Mouse (Mus musculus): ENCODE data around the gene Cfl1. TPM values are rescaled to one million over a fixed set of nuclear protein-coding genes. Genes with fewer than 3 reads are reported as not detected.

Gene Cfl1
- polyA plus RNA-seq, 1 experiment from 2014 or later = 3,233 TPM

DNA sequence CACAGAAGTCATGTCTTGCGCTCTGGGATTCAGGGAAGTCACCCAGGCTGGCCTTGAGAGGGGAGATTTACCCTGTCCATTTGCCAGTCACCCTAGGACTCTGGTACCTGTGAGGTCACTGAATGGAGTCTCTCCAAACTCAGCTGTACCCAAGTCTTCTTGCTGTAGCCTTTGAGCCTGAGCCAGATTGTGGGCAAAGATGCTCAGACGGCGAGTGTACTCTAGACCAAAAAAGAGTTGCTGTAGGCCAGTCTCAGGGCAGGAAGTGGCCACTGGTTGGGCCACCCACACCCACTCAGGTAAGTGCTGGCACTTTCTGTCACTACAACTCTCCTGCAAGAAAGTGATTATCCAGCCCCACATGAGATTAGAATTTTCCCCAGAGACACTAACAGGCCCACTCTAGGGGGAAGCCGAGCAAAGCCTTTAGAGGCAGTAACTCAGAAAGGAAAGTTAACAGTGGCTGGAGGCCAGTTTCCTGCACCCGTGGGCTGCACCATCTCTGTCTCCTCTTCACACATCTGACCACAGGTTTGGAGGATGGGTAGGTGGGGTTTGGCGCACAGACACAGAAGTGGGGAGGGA is 23.2 kb upstream of the Cfl1 start:
- ATAC-seq (ENCODE audit: low FRiP score) = no peak
- H3K4me3 ChIP-seq (replicated peaks) = no peak overlapping the region
- H3K4me1 ChIP-seq = peaks cover 16% of the 10 kb centered on the region
- WGBS = 91% methylated on average over 6 of the region's 6 CpGs
- H3K9me3 ChIP-seq (replicated peaks) = no peaks in the 10 kb centered on the region
- no peak overlapping the region for H3K9ac ChIP-seq (replicated peaks)
- no peak overlapping the region for H3K27ac ChIP-seq (replicated peaks)
- H3K4me2 ChIP-seq = no peak overlapping the region
- peaks cover 46% of the 10 kb centered on the region for H3K36me3 ChIP-seq
- H3K27me3 ChIP-seq (replicated peaks) = no peaks in the 10 kb centered on the region

DNA sequence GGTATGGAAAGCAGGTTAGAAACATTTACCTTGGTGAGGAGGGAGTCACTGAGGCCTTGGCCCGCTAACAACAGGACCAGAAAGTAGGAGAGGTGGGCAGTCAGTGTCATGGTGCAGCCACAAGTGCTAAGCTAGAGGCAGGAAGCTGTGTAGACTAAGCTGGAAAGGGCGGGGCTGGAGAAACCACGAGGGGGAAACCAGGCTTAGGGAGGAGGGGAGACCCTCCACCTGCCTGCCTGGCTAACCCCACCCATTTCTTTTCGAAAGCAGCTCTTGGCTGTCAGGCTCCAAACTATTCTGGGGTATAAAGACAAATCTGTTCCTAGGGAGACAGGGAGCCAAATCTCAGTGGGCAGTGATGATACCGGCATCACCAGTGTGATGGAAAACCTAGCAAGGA is 21.9 kb upstream of the Cfl1 start, which contains the start of gene Ctsw:
Gene Ctsw (minus strand): TSS at position 134 of the 400 bp plus-strand sequence.
- 74% methylated on average over 5 of the region's 5 CpGs for WGBS
- H3K4me2 ChIP-seq = no peak within 1 kb of the TSS
- H3K4me1 ChIP-seq = peaks cover 17% of the 10 kb centered on the region
- no peak within 1 kb of the TSS for H3K4me3 ChIP-seq (replicated peaks)
- no peaks in the 10 kb centered on the region for H3K27me3 ChIP-seq (replicated peaks)
- peaks cover 34% of the 10 kb centered on the region for H3K36me3 ChIP-seq
- H3K9me3 ChIP-seq (replicated peaks) = no peaks in the 10 kb centered on the region
- H3K27ac ChIP-seq (replicated peaks) = no peak within 1 kb of the TSS
- H3K9ac ChIP-seq (replicated peaks) = no peak within 1 kb of the TSS
- no peak for ATAC-seq (ENCODE audit: low FRiP score)

- no peak for ATAC-seq (ENCODE audit: low FRiP score)
- H3K27me3 ChIP-seq (replicated peaks) = no peaks in the 10 kb centered on the region
- H3K4me1 ChIP-seq = peaks cover 30% of the 10 kb centered on the region
- peaks cover 8% of the 10 kb centered on the region for H3K36me3 ChIP-seq
- H3K9me3 ChIP-seq (replicated peaks) = no peaks in the 10 kb centered on the region
- H3K9ac ChIP-seq (replicated peaks) = no peak overlapping the region
- WGBS = 44% methylated on average over 5 of the region's 5 CpGs
- no peak overlapping the region for H3K4me2 ChIP-seq
- no peak overlapping the region for H3K27ac ChIP-seq (replicated peaks)
- H3K4me3 ChIP-seq (replicated peaks) = no peak overlapping the region
These were observed 18.4 kb upstream of the Cfl1 start for GRCm38 (mm10) chr19:5471846-5472245.

- Histone ChIP-seq H3K9me3 (replicated peaks) (no peaks in the 10 kb centered on the region), H3K36me3 (no peaks in the 10 kb centered on the region), H3K4me3 (replicated peaks) (0 out of 2 replicates have a peak overlapping the region, but pooled peaks have one; percentile 61), H3K9ac (replicated peaks) (no peak overlapping the region), H3K27me3 (replicated peaks) (no peaks in the 10 kb centered on the region), H3K27ac (replicated peaks) (no peak overlapping the region), H3K4me1 (peaks cover 34% of the 10 kb centered on the region), H3K4me2 (no peak overlapping the region)
- ATAC-seq (ENCODE audit: low FRiP score) = no peak
- WGBS = 76% methylated on average over 3 of the region's 3 CpGs
These were observed 17.4 kb upstream of the Cfl1 start for GRCm38 (mm10) chr19:5472857-5473256.

DNA sequence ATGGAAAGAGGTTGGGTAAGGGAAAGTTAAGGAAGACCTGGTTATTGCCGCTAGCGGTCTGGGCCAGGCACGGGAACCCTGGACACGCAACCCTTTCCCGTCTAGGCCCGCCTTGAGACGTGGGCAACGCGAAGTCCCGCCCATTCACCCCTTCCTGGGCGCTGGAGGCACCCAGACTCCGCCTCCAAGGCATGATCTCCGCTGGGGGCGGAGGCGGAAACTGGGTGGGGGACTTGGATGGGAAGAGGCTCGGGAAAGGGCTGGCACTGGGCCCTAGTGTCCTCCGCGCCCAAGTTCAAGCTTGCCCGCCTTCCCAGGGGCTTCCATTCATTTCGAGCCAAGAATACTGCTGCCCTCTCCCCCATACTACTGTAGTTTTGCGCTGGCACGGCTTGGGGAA is 16.5 kb upstream of the Cfl1 start, which contains the start of gene Efemp2:
Gene Efemp2 (plus strand): TSS at position 235 of the 400 bp plus-strand sequence.
- WGBS = 1% methylated on average over 22 of the region's 22 CpGs
- Histone ChIP-seq H3K27me3 (replicated peaks) (no peaks in the 10 kb centered on the region), H3K9ac (replicated peaks) (peak within 1 kb of the TSS; percentile 71), H3K4me3 (replicated peaks) (peak within 1 kb of the TSS; percentile 61), H3K9me3 (replicated peaks) (no peaks in the 10 kb centered on the region), H3K4me2 (peak within 1 kb of the TSS; percentile 97), H3K4me1 (peaks cover 34% of the 10 kb centered on the region), H3K36me3 (no peaks in the 10 kb centered on the region), H3K27ac (replicated peaks) (peak within 1 kb of the TSS; percentile 75)
- peak; percentile 53; the same call in 1 of the 2 replicates for ATAC-seq (ENCODE audit: low FRiP score)

GRCm38 (mm10) chr19:5474281-5475068 is 15.8 kb upstream of the Cfl1 start:
- WGBS = 1% methylated on average over 44 of the region's 68 CpGs
- Histone ChIP-seq H3K9ac (replicated peaks) (peak overlapping the region; percentile 71), H3K4me2 (peak overlapping the region; percentile 97), H3K4me1 (peaks cover 34% of the 10 kb centered on the region), H3K36me3 (peaks cover 6% of the 10 kb centered on the region), H3K27me3 (replicated peaks) (no peaks in the 10 kb centered on the region), H3K27ac (replicated peaks) (peak overlapping the region; percentile 75), H3K9me3 (replicated peaks) (no peaks in the 10 kb centered on the region), H3K4me3 (replicated peaks) (peak overlapping the region; percentile 61)
- peak; percentile 70 for ATAC-seq (ENCODE audit: low FRiP score)

- H3K9ac ChIP-seq (replicated peaks) = peak overlapping the region; percentile 71
- H3K4me1 ChIP-seq = peaks cover 34% of the 10 kb centered on the region
- peak overlapping the region; percentile 97 for H3K4me2 ChIP-seq
- H3K27me3 ChIP-seq (replicated peaks) = no peaks in the 10 kb centered on the region
- WGBS = 22% methylated on average over 13 of the region's 13 CpGs
- H3K9me3 ChIP-seq (replicated peaks) = no peaks in the 10 kb centered on the region
- H3K4me3 ChIP-seq (replicated peaks) = peak overlapping the region; percentile 61
- peak overlapping the region; percentile 75 for H3K27ac ChIP-seq (replicated peaks)
- ATAC-seq (ENCODE audit: low FRiP score) = peak; percentile 25; the same call in 1 of the 2 replicates
- H3K36me3 ChIP-seq = peaks cover 13% of the 10 kb centered on the region
These were observed 15.1 kb upstream of the Cfl1 start for GRCm38 (mm10) chr19:5475069-5475714.

DNA sequence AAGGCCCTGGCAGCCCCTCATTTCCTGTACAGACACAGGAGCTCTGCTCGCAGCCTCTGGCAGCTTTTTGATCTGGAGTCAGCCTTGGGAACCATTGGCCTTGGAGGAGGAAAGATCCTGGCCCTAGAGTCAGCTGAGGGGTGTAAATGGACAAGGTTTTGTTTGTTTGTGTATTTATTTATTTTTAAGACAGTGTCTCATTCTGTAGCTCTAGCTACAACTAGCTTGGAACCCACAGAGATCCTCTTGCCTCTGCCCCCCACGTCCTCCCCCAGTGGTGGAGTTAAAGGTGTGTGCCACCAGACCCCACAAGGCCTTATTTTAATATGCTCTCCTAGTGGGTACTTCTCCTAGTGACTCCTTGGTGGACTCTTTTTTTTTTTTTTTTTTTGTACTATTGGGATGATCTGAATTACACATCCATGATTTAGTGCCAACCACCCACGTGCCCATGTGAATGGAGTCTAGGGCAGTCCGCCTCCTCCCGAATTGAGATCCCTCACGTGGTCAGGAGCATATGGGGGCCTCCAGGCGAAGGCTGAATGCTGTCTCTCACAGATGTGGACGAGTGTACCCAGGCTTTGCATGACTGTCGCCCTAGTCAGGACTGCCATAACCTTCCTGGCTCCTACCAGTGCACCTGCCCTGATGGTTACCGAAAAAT is 13.1 kb upstream of the Cfl1 start:
- Histone ChIP-seq H3K4me3 (replicated peaks) (no peak overlapping the region), H3K4me2 (no peak overlapping the region), H3K27ac (replicated peaks) (no peak overlapping the region), H3K9ac (replicated peaks) (no peak overlapping the region), H3K27me3 (replicated peaks) (no peaks in the 10 kb centered on the region), H3K9me3 (replicated peaks) (no peaks in the 10 kb centered on the region), H3K4me1 (peaks cover 34% of the 10 kb centered on the region), H3K36me3 (peaks cover 24% of the 10 kb centered on the region)
- 71% methylated on average over 10 of the region's 10 CpGs for WGBS
- no peak for ATAC-seq (ENCODE audit: low FRiP score)

DNA sequence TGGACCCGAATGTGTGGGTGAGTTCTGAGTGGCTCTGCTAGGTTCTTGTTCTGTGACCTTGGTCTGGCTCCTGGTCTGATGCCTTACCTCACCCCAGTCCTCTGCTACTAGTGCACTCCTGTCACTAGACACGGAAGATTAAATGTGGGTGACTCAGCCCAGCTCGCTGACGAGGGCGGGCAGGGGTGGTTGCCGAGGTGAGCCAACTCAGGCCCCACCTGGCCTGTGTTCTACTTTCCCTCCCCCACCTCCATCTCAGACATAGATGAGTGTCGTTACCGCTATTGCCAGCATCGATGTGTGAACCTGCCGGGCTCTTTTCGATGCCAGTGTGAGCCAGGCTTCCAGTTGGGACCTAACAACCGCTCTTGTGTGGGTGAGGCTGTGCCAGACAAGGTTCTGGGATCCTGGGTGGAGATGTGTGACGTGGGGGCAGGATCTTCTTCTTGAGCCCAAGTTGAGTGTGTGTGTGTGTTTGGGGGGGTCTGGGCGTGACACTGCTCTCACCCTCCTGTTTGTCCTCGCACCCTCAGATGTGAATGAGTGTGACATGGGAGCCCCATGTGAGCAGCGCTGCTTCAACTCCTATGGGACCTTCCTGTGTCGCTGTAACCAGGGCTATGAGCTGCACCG is 12.5 kb upstream of the Cfl1 start:
- WGBS = 88% methylated on average over 18 of the region's 18 CpGs
- no peak overlapping the region for H3K9ac ChIP-seq (replicated peaks)
- ATAC-seq (ENCODE audit: low FRiP score) = no peak

DNA sequence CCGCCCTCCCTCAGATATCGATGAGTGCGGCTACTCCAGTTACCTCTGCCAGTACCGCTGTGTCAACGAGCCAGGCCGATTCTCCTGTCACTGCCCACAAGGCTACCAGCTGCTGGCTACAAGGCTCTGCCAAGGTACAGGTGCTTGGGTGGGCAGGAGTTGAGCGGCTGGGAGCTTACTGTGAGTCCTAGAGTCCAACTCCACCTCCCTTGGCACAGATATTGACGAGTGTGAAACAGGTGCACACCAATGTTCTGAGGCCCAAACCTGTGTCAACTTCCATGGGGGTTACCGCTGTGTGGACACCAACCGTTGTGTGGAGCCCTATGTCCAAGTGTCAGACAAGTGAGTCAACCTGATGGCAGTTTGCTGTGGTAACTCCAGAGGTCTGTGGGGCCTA is 10.2 kb upstream of the Cfl1 start:
- H3K4me3 ChIP-seq (replicated peaks) = no peak overlapping the region
- no peak for ATAC-seq (ENCODE audit: low FRiP score)
- no peaks in the 10 kb centered on the region for H3K27me3 ChIP-seq (replicated peaks)
- H3K9ac ChIP-seq (replicated peaks) = no peak overlapping the region
- peaks cover 52% of the 10 kb centered on the region for H3K36me3 ChIP-seq
- no peak overlapping the region for H3K4me2 ChIP-seq
- no peak overlapping the region for H3K27ac ChIP-seq (replicated peaks)
- peaks cover 19% of the 10 kb centered on the region for H3K4me1 ChIP-seq
- no peaks in the 10 kb centered on the region for H3K9me3 ChIP-seq (replicated peaks)
- WGBS = 93% methylated on average over 10 of the region's 10 CpGs

More for the DNA sequence above, 12.5 kb upstream of the Cfl1 start:
- Histone ChIP-seq H3K4me1 (peaks cover 34% of the 10 kb centered on the region), H3K4me2 (no peak overlapping the region), H3K27me3 (replicated peaks) (no peaks in the 10 kb centered on the region), H3K9me3 (replicated peaks) (no peaks in the 10 kb centered on the region), H3K27ac (replicated peaks) (no peak overlapping the region), H3K4me3 (replicated peaks) (no peak overlapping the region), H3K36me3 (peaks cover 30% of the 10 kb centered on the region)

- Histone ChIP-seq H3K9ac (replicated peaks) (no peak overlapping the region), H3K4me3 (replicated peaks) (no peak overlapping the region), H3K4me1 (peaks cover 12% of the 10 kb centered on the region), H3K27ac (replicated peaks) (no peak overlapping the region), H3K27me3 (replicated peaks) (no peaks in the 10 kb centered on the region), H3K4me2 (no peak overlapping the region), H3K36me3 (peaks cover 58% of the 10 kb centered on the region), H3K9me3 (replicated peaks) (no peaks in the 10 kb centered on the region)
- no peak for ATAC-seq (ENCODE audit: low FRiP score)
- WGBS = 89% methylated on average over 10 of the region's 10 CpGs
These were observed 8.9 kb upstream of the Cfl1 start for GRCm38 (mm10) chr19:5481398-5481797.
